ENCODE assay signal across 12 mouse cellular contexts in the genomic region with DNA sequence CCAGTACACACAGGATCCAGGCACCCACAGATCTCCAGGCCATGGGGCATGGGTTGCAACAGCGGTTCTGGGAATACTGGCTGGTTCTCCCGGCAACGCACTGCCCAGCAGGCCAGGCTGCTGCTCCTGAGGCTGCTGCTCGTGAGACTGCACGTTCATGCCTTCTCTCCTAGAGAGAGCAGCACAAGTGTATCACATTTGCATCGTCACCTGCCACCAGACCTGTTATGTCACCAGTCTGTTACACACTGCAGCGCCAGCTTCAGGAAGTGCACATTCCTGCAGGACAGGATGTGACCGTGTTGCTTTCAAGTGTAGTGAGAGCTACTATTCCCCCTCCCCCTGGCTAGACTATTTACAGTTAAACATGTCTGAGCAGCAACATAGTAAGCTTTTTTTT.
"Had no signal": no experiment of that assay in that cellular context is flagged by ENCODE, and none has a peak within 500 bp of the region (broad histone marks: within the 10 kb centered on the region; RNA-seq: fewer than 3 reads in every experiment).

No protein-coding gene starts in this region.

- ATAC-seq: liver, embryonic 12.5 days had no signal

- H3K4me2 ChIP-seq: limb, embryonic 15.5 days; liver, embryonic 12.5 days; lung, embryonic 14.5 days; neural tube, embryonic 15.5 days had no signal

- DNase-seq: kidney, postnatal 10 days; layer of hippocampus, postnatal 36 days; lung, embryonic 14.5 days; lung, postnatal 14 days; midbrain, embryonic 14.5 days; retina, postnatal 1 day; thymus, postnatal 4 days had no signal

- H3K9ac ChIP-seq: limb, embryonic 15.5 days; liver, embryonic 12.5 days; lung, embryonic 14.5 days; neural tube, embryonic 15.5 days had no signal

- H3K27ac ChIP-seq: limb, embryonic 15.5 days; liver, embryonic 12.5 days; midbrain, embryonic 10.5 days; neural tube, embryonic 15.5 days had no signal

- H3K4me3 ChIP-seq: limb, embryonic 15.5 days; liver, embryonic 12.5 days; midbrain, embryonic 10.5 days; myocyte; neural tube, embryonic 15.5 days had no signal

- H3K4me1 ChIP-seq: limb, embryonic 15.5 days; neural tube, embryonic 15.5 days had no signal

- H3K9me3 ChIP-seq: limb, embryonic 15.5 days; liver, embryonic 12.5 days; midbrain, embryonic 10.5 days; neural tube, embryonic 15.5 days had no signal

- H3K27me3 ChIP-seq: limb, embryonic 15.5 days; liver, embryonic 12.5 days; neural tube, embryonic 15.5 days had no signal
